Mouse (Mus musculus) B cell, adult 2 months (primary cell): ENCODE data around the gene Gm21394.
"Not testable (repeated sequence)": the region's sequence is repeated elsewhere in the genome, so short reads cannot be mapped to it uniquely, and the experiment has no call there.

Experiments used
- DNase-seq, 2 experiments: peaks; one replicate each; pipeline ENCODE4 v3.0.0; 2022

The Gm21394 gene

GRCm38 (mm10) chrY:84564807-84565206 is at the start of gene Gm21394:
Gene Gm21394, minus strand, starts transcription at chrY:84564907.
- DNase-seq = not testable (repeated sequence)
